Mouse (Mus musculus): Measurements from ENCODE around the gene Notch2. TPM values are rescaled to one million over a fixed set of nuclear protein-coding genes. Genes with fewer than 3 reads are reported as not detected.

Gene Notch2
- polyA plus RNA-seq, 1 experiment: 15.6 TPM

GRCm38 (mm10) chr3:98080630-98081029, 67.3 kb downstream of the Notch2 start:
- Histone ChIP-seq H3K79me2 (ENCODE audit: control insufficient read depth, insufficient read depth) (no peaks in the 10 kb centered on the region), H3K79me3 (ENCODE audit: low read depth) (peaks cover 3% of the 10 kb centered on the region), H3ac (ENCODE audit: control insufficient read depth, insufficient read length, low read depth) (no peak overlapping the region), H3K36me3 (ENCODE audit: control insufficient read depth, insufficient read depth) (peaks cover 63% of the 10 kb centered on the region), H3K4me3 (ENCODE audit: insufficient read depth, poor library complexity, severe bottlenecking) (no peak overlapping the region), H3K27me3 (ENCODE audit: control insufficient read depth, insufficient read depth, insufficient read length) (no peaks in the 10 kb centered on the region)
- TF ChIP-seq CEBPB (IDR thresholded peaks at IDR 0.05; ENCODE audit: low read depth) (no peak), MYOG (IDR thresholded peaks at IDR 0.05; ENCODE audit: control insufficient read depth, extremely low read depth, insufficient read length) (no peak), MYOD1 (IDR thresholded peaks at IDR 0.05; ENCODE audit: control insufficient read depth, insufficient read length, low read depth) (no peak), USF1 (IDR thresholded peaks at IDR 0.05; ENCODE audit: low read depth) (no peak), MAX (IDR thresholded peaks at IDR 0.05) (no peak), CTCF (IDR thresholded peaks at IDR 0.05; ENCODE audit: control insufficient read depth, insufficient read depth, insufficient read length) (no peak), FOSL1 (IDR thresholded peaks at IDR 0.05; ENCODE audit: insufficient read depth, low read length, poor library complexity, severe bottlenecking) (no peak)

- Histone ChIP-seq H3ac (ENCODE audit: control insufficient read depth, insufficient read length, low read depth) (no peak overlapping the region), H3K27me3 (ENCODE audit: control insufficient read depth, insufficient read depth, insufficient read length) (no peaks in the 10 kb centered on the region), H3K79me3 (ENCODE audit: low read depth) (peaks cover 3% of the 10 kb centered on the region), H3K4me3 (ENCODE audit: insufficient read depth, poor library complexity, severe bottlenecking) (no peak overlapping the region), H3K36me3 (ENCODE audit: control insufficient read depth, insufficient read depth) (peaks cover 58% of the 10 kb centered on the region), H3K79me2 (ENCODE audit: control insufficient read depth, insufficient read depth) (peaks cover under 1% of the 10 kb centered on the region)
- TF ChIP-seq MYOD1 (IDR thresholded peaks at IDR 0.05; ENCODE audit: control insufficient read depth, insufficient read length, low read depth) (no peak), MAX (IDR thresholded peaks at IDR 0.05) (no peak), CEBPB (IDR thresholded peaks at IDR 0.05; ENCODE audit: low read depth) (no peak), CTCF (IDR thresholded peaks at IDR 0.05; ENCODE audit: control insufficient read depth, insufficient read depth, insufficient read length) (no peak), MYOG (IDR thresholded peaks at IDR 0.05; ENCODE audit: control insufficient read depth, extremely low read depth, insufficient read length) (no peak), USF1 (IDR thresholded peaks at IDR 0.05; ENCODE audit: low read depth) (no peak), FOSL1 (IDR thresholded peaks at IDR 0.05; ENCODE audit: insufficient read depth, low read length, poor library complexity, severe bottlenecking) (no peak)
Observed at GRCm38 (mm10) chr3:98082188-98082587, 68.9 kb downstream of the Notch2 start.

GRCm38 (mm10) chr3:98082972-98083371, 69.6 kb downstream of the Notch2 start:
- H3K36me3 ChIP-seq (ENCODE audit: control insufficient read depth, insufficient read depth): peaks cover 55% of the 10 kb centered on the region
- peaks cover 8% of the 10 kb centered on the region for H3K79me2 ChIP-seq (ENCODE audit: control insufficient read depth, insufficient read depth)
- no peak overlapping the region for H3K4me3 ChIP-seq (ENCODE audit: insufficient read depth, poor library complexity, severe bottlenecking)
- no peak overlapping the region for H3ac ChIP-seq (ENCODE audit: control insufficient read depth, insufficient read length, low read depth)
- no peaks in the 10 kb centered on the region for H3K27me3 ChIP-seq (ENCODE audit: control insufficient read depth, insufficient read depth, insufficient read length)
- TF ChIP-seq CTCF (IDR thresholded peaks at IDR 0.05; ENCODE audit: control insufficient read depth, insufficient read depth, insufficient read length) (no peak), FOSL1 (IDR thresholded peaks at IDR 0.05; ENCODE audit: insufficient read depth, low read length, poor library complexity, severe bottlenecking) (no peak)
- H3K79me3 ChIP-seq (ENCODE audit: low read depth): peaks cover 3% of the 10 kb centered on the region

DNA sequence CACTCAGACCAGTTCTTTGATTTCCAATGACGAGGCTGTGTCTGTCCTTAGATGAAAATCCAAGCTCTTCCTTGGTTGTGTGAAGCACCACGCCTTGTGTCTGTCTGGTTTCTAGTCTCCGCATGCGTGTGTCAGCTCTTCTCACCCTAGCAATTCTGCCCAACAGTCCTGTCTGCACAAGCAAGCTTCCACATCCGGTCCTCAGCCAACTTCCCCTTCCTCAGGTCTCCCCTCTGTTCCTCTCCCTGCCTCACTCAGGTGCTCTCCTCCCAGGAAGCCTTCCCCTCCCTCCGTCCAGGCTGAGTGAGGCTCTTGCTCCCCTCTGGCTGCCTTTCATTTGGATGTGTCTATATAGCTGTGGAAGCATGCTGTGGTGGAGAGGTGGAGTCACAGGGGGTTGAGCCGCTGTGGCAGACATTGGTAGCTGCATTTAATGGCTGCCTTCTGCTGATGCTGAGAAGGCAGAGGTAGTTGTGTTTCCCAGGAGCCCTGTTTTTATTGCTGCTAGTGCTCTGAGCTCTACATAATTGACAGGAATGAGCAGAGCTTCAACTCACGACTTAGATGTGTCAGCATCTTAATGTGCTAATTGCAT, 70.8 kb downstream of the Notch2 start:
- Histone ChIP-seq H3K4me3 (ENCODE audit: insufficient read depth, poor library complexity, severe bottlenecking) (no peak overlapping the region), H3K79me3 (ENCODE audit: low read depth) (peaks cover 3% of the 10 kb centered on the region), H3K79me2 (ENCODE audit: control insufficient read depth, insufficient read depth) (peaks cover 18% of the 10 kb centered on the region), H3K36me3 (ENCODE audit: control insufficient read depth, insufficient read depth) (peaks cover 54% of the 10 kb centered on the region), H3ac (ENCODE audit: control insufficient read depth, insufficient read length, low read depth) (no peak overlapping the region), H3K27me3 (ENCODE audit: control insufficient read depth, insufficient read depth, insufficient read length) (no peaks in the 10 kb centered on the region)
- TF ChIP-seq MYOD1 (IDR thresholded peaks at IDR 0.05; ENCODE audit: control insufficient read depth, insufficient read length, low read depth) (no peak), CTCF (IDR thresholded peaks at IDR 0.05; ENCODE audit: control insufficient read depth, insufficient read depth, insufficient read length) (no peak), MAX (IDR thresholded peaks at IDR 0.05) (no peak), FOSL1 (IDR thresholded peaks at IDR 0.05; ENCODE audit: insufficient read depth, low read length, poor library complexity, severe bottlenecking) (no peak), CEBPB (IDR thresholded peaks at IDR 0.05; ENCODE audit: low read depth) (no peak), MYOG (IDR thresholded peaks at IDR 0.05; ENCODE audit: control insufficient read depth, extremely low read depth, insufficient read length) (no peak), USF1 (IDR thresholded peaks at IDR 0.05; ENCODE audit: low read depth) (no peak)

DNA sequence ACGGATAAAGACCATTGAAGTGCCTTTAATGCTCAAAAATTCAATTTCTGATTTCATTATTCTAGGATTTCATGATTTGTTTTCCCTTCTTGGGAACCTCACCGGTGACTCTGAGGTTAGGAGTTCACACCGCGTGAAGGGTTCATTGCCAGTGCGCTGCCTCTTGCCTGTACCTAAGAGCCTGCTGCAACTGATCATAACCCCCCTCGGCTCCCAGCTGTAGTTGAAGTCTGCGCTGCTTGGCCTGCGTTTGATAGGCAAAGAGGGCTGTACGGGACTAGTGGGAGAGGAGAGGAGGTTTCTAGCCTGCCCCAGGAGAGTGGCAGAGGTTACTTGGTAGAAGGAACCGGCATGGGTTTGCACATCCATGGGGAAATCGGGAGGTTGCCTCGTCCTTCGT, 71.5 kb downstream of the Notch2 start:
- H3ac ChIP-seq (ENCODE audit: control insufficient read depth, insufficient read length, low read depth): no peak overlapping the region
- H3K79me3 ChIP-seq (ENCODE audit: low read depth): peaks cover 4% of the 10 kb centered on the region
- TF ChIP-seq CEBPB (IDR thresholded peaks at IDR 0.05; ENCODE audit: low read depth) (no peak), MAX (IDR thresholded peaks at IDR 0.05) (no peak), CTCF (IDR thresholded peaks at IDR 0.05; ENCODE audit: control insufficient read depth, insufficient read depth, insufficient read length) (no peak), USF1 (IDR thresholded peaks at IDR 0.05; ENCODE audit: low read depth) (no peak), FOSL1 (IDR thresholded peaks at IDR 0.05; ENCODE audit: insufficient read depth, low read length, poor library complexity, severe bottlenecking) (no peak), MYOG (IDR thresholded peaks at IDR 0.05; ENCODE audit: control insufficient read depth, extremely low read depth, insufficient read length) (no peak), MYOD1 (IDR thresholded peaks at IDR 0.05; ENCODE audit: control insufficient read depth, insufficient read length, low read depth) (no peak)
- no peaks in the 10 kb centered on the region for H3K27me3 ChIP-seq (ENCODE audit: control insufficient read depth, insufficient read depth, insufficient read length)
- H3K4me3 ChIP-seq (ENCODE audit: insufficient read depth, poor library complexity, severe bottlenecking): no peak overlapping the region
- H3K79me2 ChIP-seq (ENCODE audit: control insufficient read depth, insufficient read depth): peaks cover 25% of the 10 kb centered on the region
- H3K36me3 ChIP-seq (ENCODE audit: control insufficient read depth, insufficient read depth): peaks cover 57% of the 10 kb centered on the region

- Histone ChIP-seq H3ac (ENCODE audit: control insufficient read depth, insufficient read length, low read depth) (no peak overlapping the region), H3K36me3 (ENCODE audit: control insufficient read depth, insufficient read depth) (peaks cover 67% of the 10 kb centered on the region), H3K4me3 (ENCODE audit: insufficient read depth, poor library complexity, severe bottlenecking) (no peak overlapping the region), H3K79me2 (ENCODE audit: control insufficient read depth, insufficient read depth) (peaks cover 34% of the 10 kb centered on the region), H3K27me3 (ENCODE audit: control insufficient read depth, insufficient read depth, insufficient read length) (no peaks in the 10 kb centered on the region), H3K79me3 (ENCODE audit: low read depth) (peaks cover 4% of the 10 kb centered on the region)
- no peak for TF ChIP-seq FOSL1 (IDR thresholded peaks at IDR 0.05; ENCODE audit: insufficient read depth, low read length, poor library complexity, severe bottlenecking)
- TF ChIP-seq USF1 (IDR thresholded peaks at IDR 0.05; ENCODE audit: low read depth): no peak
- TF ChIP-seq MYOG (IDR thresholded peaks at IDR 0.05; ENCODE audit: control insufficient read depth, extremely low read depth, insufficient read length): no peak
- no peak for TF ChIP-seq CEBPB (IDR thresholded peaks at IDR 0.05; ENCODE audit: low read depth)
- TF ChIP-seq MAX (IDR thresholded peaks at IDR 0.05): no peak
- no peak for TF ChIP-seq MYOD1 (IDR thresholded peaks at IDR 0.05; ENCODE audit: control insufficient read depth, insufficient read length, low read depth)
Observed at GRCm38 (mm10) chr3:98085812-98086268, 72.5 kb downstream of the Notch2 start.
